Mouse (Mus musculus) heart, postnatal 36 days (tissue): ENCODE measurements at regions not wholly inside any gene's neighbourhood (a gene's known extent, or its start where the extent isn't known, plus 50 kb on each side); places are given as distances from the start of the nearest gene placed in this dataset.
A peak's percentile ranks its signal among the peaks of the same experiment; 100 is the strongest.

Experiments
- DNase-seq, 2 experiments: peaks; one replicate each; pipeline ENCODE4 v3.0.0; 2021 to 2022
- intact Hi-C: fragments of 180-260 bp; cut with DNase I; formaldehyde crosslinking; loops from one replicate; pipeline ENCODE4 v1.15.1; 2025

GRCm38 (mm10) chr6:116987243-116987642 is 181.1 kb upstream of the Cxcl12 start:
- intact Hi-C loops, result no loop called here
- no peak for DNase-seq

- DNase-seq, result no peak
- intact Hi-C loops, result no loop called here
Observed at GRCm38 (mm10) chr6:116998948-116999682, 169.2 kb upstream of the Cxcl12 start.

- intact Hi-C loops, result no loop called here
- DNase-seq, result no peak
Observed at GRCm38 (mm10) chr6:116999940-117000339, 168.4 kb upstream of the Cxcl12 start.

- intact Hi-C loops, result no loop called here
- DNase-seq, result no peak
Observed at GRCm38 (mm10) chr6:117000951-117001725, 167.2 kb upstream of the Cxcl12 start.

DNA sequence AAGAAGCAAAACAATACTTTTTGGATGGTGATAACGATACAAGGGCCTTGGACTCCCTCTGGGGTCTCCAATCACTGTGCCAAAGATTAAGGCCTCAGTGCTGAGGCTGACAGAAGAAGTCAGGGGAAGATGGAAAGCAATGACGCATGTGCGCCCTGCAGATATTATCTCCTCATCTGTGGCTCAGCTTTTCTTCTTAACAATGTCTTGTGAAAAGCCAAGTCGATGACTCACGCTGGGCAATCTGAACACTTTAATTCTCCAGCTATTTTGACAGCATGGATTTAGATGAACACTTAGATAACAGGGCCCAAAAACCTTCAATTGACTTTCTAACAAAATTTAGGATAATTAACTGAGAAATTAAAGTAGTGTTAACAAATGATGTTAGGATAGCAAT is 155.7 kb upstream of the Cxcl12 start:
- DNase-seq, result no peak
- intact Hi-C loops, result no loop called here

- intact Hi-C loops, result no loop called here
- no peak for DNase-seq
Observed at GRCm38 (mm10) chr6:117015461-117015860, 152.9 kb upstream of the Cxcl12 start.

- intact Hi-C loops, result no loop called here
- no peak for DNase-seq
Observed at GRCm38 (mm10) chr6:117021851-117022250, 146.5 kb upstream of the Cxcl12 start.

GRCm38 (mm10) chr6:117032042-117032746 is 136.1 kb upstream of the Cxcl12 start:
- intact Hi-C loops, result no loop called here
- DNase-seq, result peak in 1 of 2 experiments; percentile 2

DNA sequence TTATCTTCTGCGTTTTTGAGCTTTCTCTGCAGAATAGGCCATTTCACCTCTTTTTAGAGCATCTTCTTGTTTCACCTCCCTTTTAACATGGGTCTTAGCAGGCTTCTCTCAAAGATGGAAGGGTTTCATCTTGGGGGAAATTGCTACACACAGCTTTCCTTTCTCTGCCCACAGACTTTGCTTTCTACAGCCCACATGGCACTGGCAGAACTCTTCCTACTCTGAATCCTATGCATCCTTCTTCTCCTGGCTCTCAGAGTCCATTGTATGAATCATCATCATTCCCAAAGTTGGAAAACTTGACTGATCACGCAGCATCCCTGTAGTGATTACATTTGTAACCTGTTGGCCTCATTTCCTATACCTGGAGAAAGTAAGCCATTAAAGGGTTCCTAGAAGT is 124.6 kb upstream of the Cxcl12 start:
- intact Hi-C loops, result no loop called here
- DNase-seq, result no peak

- intact Hi-C loops, result no loop called here
- DNase-seq, result no peak
Observed at GRCm38 (mm10) chr6:117049459-117050010, 118.8 kb upstream of the Cxcl12 start.

GRCm38 (mm10) chr6:117060688-117061087 is 107.6 kb upstream of the Cxcl12 start:
- DNase-seq, result peak; percentile 11 to 19
- intact Hi-C loops, result no loop called here

GRCm38 (mm10) chr6:117067541-117068305 is 100.6 kb upstream of the Cxcl12 start:
- intact Hi-C loops, result no loop called here
- DNase-seq, result no peak

DNA sequence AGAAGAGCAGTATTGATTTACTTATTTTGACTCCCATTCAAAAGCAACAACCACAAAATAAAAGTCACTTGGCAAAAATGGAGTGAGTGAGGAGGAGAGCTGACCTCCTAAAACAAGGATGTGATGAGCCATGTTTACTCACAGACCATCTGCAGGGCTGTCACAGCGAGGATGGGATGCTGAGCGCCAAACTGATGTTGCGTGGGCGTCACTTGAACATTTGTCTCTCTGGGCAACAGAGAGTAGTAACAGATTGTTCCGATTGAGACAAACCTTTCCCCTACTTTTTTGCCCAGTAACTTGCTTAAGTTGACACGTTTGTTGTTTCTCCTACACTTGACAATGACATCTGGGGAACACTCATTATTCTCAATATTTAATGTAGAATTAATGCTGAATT is 97.0 kb upstream of the Cxcl12 start:
- intact Hi-C loops, result no loop called here
- peak; percentile 9 to 14 for DNase-seq

DNA sequence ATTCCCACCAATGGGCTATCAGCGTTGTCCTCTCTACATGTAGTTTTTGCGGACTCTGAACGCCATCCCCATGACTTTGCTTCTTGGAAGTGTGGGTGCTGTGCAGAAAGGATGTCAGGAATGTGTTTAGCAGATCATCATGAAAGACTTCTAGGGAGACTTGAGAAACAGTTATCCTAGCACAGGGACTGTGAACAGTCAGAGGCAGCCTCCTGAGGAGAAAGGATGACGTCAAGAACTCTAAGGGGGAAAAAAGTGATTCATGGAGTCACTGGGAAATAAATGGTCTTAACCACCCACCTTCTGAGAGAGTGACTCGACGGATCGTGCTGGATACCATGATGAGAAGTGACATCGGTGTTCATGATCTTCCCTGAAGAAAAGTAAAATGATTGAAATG is 96.5 kb upstream of the Cxcl12 start:
- intact Hi-C loops, result no loop called here
- no peak for DNase-seq

DNA sequence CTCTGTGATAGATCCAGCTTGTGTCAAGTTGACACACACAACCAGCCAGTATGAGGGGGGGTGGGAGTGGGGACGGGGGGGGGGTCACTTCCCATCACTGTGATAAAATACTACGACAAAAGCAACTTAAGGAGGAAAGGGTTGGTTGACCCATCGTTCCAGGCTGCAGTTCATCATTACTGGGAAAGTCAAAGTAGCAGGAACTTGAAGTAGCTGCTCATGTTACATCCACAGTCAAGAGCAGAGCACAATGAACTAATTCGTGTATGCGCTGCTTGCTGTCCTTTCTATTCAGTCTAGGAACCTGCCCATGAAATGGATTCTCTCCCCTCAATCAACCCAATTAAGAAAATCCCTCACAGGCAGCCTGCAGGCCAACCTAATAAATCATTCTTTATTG is 88.8 kb upstream of the Cxcl12 start:
- intact Hi-C loops, result no loop called here
- no peak for DNase-seq

- intact Hi-C loops, result no loop called here
- DNase-seq, result peak in 1 of 2 experiments; percentile 34
Observed at GRCm38 (mm10) chr6:117080973-117081372, 87.4 kb upstream of the Cxcl12 start.

DNA sequence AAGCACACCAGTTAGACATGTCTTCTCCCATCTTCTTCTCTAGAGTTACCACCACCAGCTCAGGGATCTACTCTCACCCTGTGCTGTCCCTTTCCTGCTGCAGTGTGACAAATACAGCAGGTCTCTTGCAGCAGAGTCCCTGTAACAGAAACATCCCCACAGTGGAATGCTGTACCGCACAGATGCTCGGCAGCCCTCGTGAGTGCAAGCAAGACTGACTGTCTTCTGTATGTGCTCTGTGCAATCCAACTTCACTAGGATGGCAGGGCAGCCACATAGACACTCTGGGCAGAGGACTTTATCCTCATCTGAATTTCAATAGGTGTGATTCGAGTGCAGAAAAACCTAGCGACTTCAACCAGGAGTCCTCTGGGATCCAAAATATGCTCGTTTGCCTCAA is 84.1 kb upstream of the Cxcl12 start:
- intact Hi-C loops, result no loop called here
- DNase-seq, result no peak

GRCm38 (mm10) chr6:117084833-117085500 is 83.4 kb upstream of the Cxcl12 start:
- intact Hi-C loops, result no loop called here
- DNase-seq, result no peak

DNA sequence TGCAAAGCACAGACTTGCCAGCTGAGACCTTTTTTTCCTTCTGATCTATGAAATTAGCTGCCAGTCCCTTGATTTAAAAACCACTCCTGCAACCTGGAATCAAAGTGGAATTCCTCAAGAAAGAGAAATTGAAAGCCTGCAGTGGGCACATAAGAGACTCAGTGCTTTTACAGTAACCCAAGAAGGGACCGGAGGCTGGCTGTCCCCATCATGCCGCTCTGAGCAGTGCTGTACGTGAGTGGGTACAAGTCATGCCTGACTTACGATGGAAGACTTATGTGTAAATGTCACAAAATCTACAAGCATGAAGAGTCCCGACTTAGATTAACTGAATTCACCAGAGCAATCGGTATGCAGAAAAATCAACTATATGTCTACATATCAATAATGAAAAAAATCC is 73.6 kb upstream of the Cxcl12 start:
- no peak for DNase-seq
- intact Hi-C loops, result no loop called here

DNA sequence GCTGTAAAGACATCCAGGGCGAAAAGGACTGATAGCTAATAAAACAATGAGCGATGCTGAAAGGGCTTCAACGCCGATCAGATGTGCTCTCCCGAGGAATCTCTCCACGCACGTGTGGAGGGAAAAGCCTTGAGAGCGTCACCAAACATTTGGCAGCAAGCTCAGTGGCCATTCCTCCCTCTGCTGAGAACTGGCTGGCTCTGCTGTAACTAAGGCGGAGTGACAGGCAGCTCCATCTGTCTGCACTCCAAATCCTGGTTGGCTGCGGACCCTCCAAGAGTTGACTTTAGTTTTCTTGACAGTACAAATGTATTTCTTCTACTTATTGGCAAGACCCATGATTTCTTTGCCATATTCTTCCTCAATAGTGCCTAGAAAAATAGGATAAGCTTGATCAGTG is 68.5 kb upstream of the Cxcl12 start:
- no peak for DNase-seq
- intact Hi-C loops, result no loop called here
